Mouse (Mus musculus): ENCODE measurements around the gene Rap1a.

DNA sequence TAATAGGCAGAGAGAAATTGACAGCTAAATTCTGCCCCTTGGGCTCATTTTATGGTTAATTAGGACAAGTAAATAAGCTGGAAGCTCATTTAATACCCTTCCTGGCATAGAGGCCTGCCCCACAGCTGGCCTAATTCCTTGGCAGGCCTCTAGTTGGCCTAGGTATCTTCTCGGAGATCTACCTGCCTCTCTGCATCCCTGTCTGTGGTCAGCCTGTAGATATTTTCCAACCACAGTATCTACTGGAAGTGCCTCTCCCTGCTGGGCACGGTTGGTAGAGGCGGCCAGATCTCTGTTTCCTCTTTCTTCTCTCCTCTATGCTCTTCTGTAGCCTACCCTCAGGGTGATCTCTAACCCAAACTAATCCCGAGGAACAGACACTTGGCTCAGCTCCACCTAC, 81.2 kb downstream of the Rap1a start:
- TF ChIP-seq CTCF (IDR thresholded peaks at IDR 0.05) (no peak), EP300 (IDR thresholded peaks at IDR 0.05) (no peak)
